Mouse (Mus musculus): ENCODE measurements at regions not wholly inside any gene's neighbourhood (a gene's known extent, or its start where the extent isn't known, plus 50 kb on each side); places are given as distances from the start of the nearest gene placed in this dataset.

DNA sequence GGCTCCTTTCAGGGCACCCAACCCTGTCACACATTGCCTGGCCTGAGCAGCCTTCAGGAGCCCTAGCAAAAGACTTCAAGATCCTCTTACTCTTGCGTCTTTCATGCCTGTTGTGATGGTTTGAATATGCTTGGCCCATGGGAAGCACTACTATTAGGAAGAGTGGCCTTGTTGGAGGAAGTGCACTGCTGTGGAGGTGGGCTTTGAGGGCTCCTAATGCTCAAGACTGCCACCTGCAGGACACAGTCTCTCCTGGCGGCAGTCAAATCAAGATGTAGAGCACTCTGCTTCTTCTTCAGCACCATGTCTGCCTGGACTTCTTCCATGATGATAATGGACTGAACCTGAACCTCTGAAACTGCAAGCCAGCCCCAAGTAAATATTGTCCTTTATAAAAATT lies 73.0 kb downstream of the Tsen15 start:
- no peak for DNase-seq

GRCm38 (mm10) chr1:152305461-152305860 lies 81.0 kb downstream of the Tsen15 start:
- no peak for DNase-seq

DNA sequence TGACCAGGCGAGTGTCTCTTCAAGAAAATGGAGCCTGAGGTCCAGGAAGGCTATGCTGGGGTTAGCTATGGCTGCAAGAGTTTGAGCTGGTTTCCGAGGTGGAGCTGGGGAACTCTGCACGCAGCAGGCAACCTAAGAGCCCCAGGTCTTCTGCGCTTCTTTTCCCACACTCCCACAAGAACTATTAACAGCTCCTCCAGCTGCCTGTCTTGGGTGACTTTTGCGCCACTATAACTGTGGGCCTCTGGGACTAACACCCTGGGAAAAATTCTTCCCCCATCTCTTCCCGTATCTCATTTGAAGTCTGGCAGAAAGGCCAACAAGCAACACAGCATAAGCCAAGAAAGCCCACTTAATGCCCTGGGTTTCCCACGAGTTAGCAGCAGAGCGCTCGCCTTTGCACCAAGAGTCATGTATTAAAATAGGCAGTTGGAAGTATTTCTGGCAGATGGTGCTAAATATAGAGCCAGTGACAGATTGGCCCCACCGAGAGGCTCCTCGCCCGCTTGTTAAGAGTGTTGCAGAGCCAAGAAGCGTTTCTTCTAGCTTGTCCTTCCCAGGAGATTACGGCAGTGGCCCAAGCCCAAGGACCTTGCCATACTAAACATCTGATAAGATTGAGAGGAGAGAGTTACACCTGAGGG lies 81.9 kb downstream of the Tsen15 start:
- DNase-seq = peak; percentile 12

GRCm38 (mm10) chr1:152301355-152301754 lies 85.1 kb downstream of the Tsen15 start:
- DNase-seq = no peak

DNA sequence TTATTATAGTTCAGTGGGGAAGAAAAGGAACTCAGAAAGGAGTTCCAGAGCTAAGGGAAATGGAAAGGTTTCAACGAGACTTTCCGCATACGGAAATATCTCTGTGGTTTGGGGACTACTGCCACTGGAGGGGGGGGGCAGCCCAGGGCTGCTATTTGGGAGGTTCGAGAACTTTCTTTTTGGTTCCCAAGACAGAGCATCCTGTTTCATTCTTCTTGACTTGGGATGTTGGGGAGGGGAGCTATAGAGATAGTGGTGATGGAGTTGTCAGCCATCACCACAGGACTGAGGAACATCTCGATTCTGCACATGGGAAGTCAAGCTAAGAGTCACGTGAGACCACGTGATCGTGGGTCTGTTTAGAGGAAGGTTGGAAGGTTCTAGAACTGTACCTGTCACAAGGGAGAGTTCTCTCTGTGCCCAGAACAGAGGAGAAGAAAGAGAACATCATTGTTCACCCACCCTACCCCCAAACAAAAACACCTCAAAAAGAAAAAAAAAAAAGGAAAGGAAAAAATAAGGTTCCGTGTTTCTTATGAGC lies 94.2 kb downstream of the Tsen15 start:
- DNase-seq = no peak

GRCm38 (mm10) chr1:152290768-152291167 lies 95.7 kb downstream of the Tsen15 start:
- peak; percentile 56 for DNase-seq

DNA sequence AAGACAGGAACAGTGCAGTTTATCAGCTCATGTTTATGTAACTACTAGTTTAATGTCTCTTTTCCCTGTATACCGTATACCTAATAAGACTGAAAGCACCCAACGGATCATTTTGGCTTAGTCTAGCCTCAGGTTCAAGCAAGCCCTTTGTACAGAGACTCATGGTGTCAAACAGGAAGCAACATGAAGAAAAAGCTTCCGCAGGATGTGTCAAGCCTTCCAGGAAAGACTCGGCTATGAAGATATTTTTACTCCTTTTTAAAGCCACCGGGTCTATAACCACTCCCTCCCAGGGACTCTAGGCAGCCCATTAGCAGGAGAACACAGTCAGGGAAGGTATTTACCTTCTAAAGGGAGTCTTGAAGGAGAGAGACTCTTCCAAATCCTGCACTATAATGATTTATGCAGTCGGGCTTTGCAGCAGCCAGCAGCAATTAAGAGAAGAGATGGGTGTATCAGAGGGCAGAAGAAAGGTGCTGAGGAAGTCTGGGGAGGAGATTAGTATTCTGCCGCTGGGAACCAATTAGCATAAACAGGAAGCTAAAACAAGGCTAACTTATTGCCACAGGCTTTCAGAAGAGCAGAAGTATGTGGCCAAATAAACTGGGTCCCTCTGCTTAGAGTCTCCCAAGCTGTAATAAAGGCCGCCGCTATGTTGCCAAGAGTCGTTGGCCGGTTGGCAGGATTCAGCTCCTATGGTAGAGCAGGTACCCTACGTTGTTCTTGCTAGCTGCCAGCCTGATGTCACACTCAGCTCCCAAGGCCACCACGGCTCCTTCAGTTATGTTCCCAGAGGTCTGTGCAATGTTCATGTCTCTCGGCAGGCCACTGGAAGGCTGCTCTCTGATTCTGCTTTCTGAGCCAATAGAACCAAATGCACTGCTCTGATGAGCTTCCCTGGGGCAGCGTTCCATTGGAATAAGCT lies 98.7 kb downstream of the Tsen15 start:
- DNase-seq = no peak

DNA sequence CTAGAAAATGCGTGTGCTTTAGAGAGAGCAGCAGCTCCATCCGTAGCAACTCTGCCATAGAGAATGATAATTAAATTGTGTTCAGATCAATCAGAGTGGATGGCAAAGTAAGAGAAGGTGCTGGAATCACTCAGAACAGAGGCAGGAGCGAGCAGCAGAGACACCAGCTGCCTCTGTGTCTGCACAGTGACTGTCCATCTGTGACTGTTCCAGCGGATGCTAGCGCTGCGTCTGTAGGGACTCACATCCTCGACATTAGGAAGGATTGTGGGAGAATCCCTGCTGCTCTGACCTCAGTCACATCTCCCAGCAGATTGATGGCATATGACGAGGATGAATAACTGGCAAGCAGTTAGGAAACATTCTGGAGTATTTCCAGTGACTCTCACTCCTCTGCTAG lies 99.8 kb downstream of the Tsen15 start:
- no peak for DNase-seq

GRCm38 (mm10) chr1:152282106-152282505 lies 104.4 kb downstream of the Tsen15 start:
- no peak for DNase-seq

- DNase-seq = no peak
These were observed 105.3 kb downstream of the Tsen15 start for GRCm38 (mm10) chr1:152281201-152281600.

DNA sequence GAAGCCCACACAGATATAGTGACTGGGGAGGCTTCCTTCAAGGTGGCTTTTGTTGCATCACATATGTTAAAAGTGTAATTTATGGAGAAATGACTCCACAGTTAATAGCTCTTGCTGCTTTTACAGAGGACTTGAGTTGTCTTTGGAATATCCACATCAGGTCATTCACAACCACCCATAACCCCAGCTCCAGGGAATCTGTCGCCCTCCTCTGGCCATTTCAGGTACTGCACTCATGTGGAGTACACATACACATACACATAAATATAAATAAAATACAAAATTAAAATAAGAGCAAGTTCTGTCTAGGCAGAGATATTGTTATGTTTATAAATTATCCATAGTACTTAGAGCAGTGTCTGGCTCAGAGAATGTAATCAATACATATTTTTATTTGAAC lies 106.5 kb downstream of the Tsen15 start:
- no peak for DNase-seq

DNA sequence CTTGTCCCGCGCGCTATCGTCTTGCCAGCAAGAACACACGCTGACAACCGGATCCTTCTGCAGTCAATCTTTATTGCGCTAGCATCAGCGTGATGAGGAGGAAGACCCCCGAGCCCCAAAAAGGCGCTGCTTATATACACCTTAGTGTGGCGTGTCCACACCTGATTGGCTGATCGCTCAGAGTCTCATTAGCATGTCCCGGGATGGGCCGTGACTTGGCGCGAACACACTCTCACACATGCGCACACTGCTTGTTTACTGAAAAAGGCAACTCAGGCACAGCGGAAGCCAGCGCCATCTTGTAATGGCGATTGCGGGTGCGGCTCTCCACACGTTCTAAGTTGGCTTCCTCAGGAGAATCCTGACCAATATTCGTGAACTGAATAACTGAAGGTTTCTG lies 111.5 kb downstream of the Tsen15 start:
- no peak for DNase-seq

DNA sequence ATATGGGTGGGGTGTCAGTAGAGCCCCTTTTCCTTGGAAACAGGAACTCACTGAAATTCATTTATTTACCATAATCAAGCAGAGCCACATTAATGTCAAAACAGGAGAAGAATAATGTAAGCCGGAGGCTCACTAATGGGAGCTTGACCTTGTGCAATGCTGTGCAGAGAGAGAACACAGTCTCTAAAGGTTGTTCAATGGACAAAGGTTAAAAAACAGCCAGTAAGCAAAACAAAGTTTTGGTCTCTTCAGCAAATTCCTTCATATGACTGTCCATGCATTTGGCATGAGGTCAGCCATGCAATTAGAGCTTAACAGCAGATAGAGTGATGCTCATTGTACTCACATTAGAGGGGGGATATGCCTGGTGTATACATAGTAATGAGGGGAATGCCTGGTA lies 113.1 kb downstream of the Tsen15 start:
- no peak for DNase-seq

DNA sequence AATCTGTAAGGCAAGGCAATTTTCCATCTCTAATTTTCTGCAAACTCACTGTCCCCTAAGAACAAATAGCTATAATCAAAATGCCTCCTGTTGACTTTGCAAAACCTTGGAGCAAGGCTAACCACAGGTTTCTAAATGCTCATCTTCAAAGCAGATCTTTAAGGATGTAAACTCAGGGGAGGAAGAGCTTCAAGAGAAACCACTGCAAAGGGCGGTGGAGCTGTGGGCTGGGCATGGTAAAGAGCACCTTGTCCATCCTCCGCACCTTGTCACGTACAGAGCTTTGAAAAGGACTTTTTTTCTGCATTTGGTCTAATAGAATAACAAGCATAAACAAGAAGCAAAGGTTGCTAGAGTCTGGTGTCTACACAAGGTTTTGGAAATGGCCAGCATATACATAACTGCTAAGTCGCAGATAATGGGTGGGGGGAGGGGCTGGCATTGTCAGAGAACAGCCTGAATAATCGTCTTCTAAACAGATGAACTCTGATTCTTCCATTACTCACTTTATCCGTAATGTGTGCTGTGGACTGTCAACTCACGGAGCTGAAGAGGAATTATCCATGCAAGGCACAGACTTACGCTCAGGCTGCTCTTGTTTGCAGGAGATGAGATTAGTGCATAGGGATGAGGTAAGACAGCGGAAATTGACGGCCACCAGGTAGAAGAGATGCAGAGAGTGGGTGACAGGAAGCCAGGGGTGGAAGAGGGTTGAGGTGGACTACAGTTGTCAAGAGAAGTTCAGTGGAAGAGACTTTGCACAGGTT lies 116.4 kb downstream of the Tsen15 start:
- no peak for DNase-seq

- DNase-seq = no peak
These were observed 120.1 kb downstream of the Tsen15 start for GRCm38 (mm10) chr1:152266390-152266789.

DNA sequence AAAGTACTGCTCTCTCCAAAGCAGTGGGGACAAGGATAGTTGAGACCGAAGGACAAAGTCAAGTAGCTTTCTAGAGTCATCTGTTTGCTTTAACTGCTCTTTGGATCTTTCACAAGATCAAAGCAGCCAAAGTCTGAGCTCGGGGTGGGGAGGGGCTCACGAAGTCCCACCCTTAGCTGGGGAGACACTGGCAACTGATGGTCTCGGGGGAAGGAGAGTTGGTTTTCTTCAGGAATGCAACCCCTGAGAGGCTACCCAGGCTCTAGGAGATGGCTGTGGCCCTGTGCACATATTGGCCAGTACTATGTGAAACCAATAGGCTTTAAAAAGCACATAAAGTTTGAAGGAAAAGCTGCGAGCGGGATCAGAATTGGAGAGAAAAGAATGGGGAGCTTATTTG lies 121.5 kb downstream of the Tsen15 start:
- no peak for DNase-seq

DNA sequence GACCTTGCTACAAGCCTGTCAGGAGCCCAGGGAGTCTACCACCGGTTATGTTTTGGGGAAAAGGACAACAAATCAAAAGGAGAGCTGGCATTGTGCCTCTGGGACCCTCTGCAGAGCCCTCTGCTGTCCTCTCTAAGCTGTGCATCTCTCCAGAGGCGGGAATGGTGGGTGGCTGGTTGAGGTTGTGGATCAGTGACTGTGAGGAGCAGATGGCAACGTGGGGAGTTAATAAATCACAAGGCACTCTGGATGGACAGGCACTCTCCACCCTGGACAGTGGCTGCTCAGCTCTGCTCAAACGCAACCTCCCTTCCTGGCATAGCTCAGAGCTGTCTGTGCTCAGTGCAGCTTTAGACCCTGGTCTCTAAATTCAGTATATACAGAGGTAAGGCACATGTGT lies 125.0 kb downstream of the Tsen15 start:
- no peak for DNase-seq

DNA sequence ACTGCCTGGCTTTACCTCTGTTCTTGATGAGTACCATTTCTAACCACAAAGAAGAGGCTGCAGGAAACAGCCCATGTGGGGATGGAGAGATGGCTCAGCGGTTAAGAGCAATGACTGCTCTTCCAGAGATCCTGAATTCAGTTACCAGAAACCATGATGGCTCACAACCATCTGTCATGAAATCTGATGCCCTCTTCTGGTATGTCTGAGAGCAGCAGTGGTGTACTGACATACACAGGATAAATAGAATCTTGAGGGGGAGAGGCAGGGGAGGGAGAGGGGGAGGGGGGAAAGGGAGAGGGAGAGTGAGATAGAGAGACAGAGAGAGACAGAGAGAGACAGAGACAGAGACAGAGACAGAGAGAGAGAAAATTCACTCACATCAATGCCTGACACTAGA lies 125.5 kb downstream of the Tsen15 start:
- DNase-seq = no peak

GRCm38 (mm10) chr1:152258258-152258657 lies 128.2 kb downstream of the Tsen15 start:
- no peak for DNase-seq

GRCm38 (mm10) chr1:152253906-152254305 lies 132.6 kb downstream of the Tsen15 start:
- DNase-seq = no peak

- no peak for DNase-seq
These were observed 133.0 kb downstream of the Tsen15 start for GRCm38 (mm10) chr1:152253486-152253885.

GRCm38 (mm10) chr1:152252658-152253267 lies 133.7 kb downstream of the Tsen15 start:
- no peak for DNase-seq

DNA sequence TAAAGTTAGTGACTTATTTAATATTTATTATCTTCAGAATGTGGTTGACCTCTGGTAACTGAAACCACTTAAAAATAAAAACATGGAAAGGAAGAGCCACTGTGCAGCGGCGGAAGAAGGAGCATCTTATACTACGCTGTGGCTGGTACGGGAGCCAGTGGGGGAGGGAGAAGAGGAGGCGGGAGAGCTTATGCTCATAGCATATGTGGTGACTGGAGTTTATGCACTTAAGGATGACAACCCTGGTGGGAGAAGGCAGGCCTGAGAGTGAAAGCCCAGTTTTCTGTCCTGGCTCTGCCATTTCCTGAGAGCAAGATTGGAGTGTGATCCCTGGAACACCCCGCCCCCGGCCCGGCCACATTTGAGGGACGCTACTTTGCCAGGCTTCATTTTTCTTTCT lies 145.5 kb downstream of the Tsen15 start:
- no peak for DNase-seq

Measured in right cerebral cortex, postnatal 25 days (tissue).